In genomic region chr4:138429778-138430177, GRCm38 (mm10) we compare ENCODE assay signal across 7 mouse cellular contexts. TPM values are rescaled to one million over a fixed set of nuclear protein-coding genes. Genes with fewer than 3 reads are reported as not detected.
DNase-seq lines count a peak whose midpoint lies in the region; ATAC-seq lines count a peak whose summit lies in the region.

No protein-coding gene starts in this region.

- H3K27me3 ChIP-seq in hindbrain, embryonic 14.5 days (ENCODE audit: control insufficient read depth, insufficient read depth, low read length): peaks cover 9% of the 10 kb centered on the region; the same call in 1 of the 2 replicates
- H3K27me3 ChIP-seq in hindbrain, embryonic 16.5 days (replicated peaks; ENCODE audit: control insufficient read depth, insufficient read depth, low read length): no peaks in the 10 kb centered on the region

- WGBS in hindbrain, embryonic 14.5 days: 41% methylated on average over 3 of the region's 3 CpGs
- WGBS in hindbrain, embryonic 16.5 days: 43% methylated on average over 3 of the region's 3 CpGs

- no peaks in the 10 kb centered on the region for H3K4me1 ChIP-seq in hindbrain, embryonic 14.5 days (replicated peaks; ENCODE audit: control insufficient read depth, insufficient read depth, low read length)
- peaks cover 3% of the 10 kb centered on the region; the same call in 1 of the 2 replicates for H3K4me1 ChIP-seq in hindbrain, embryonic 16.5 days (ENCODE audit: control insufficient read depth, insufficient read depth, low read depth, low read length)

- no peak overlapping the region for H3K9ac ChIP-seq in hindbrain, embryonic 14.5 days
- H3K9ac ChIP-seq in hindbrain, embryonic 16.5 days (ENCODE audit: low read depth, low read length): no peak overlapping the region

- no peak overlapping the region for H3K4me2 ChIP-seq in hindbrain, embryonic 14.5 days (replicated peaks)
- no peak overlapping the region for H3K4me2 ChIP-seq in hindbrain, embryonic 16.5 days (ENCODE audit: low read length)

- no peaks in the 10 kb centered on the region for H3K9me3 ChIP-seq in hindbrain, embryonic 14.5 days (ENCODE audit: control insufficient read depth, low read length)
- no peaks in the 10 kb centered on the region for H3K9me3 ChIP-seq in hindbrain, embryonic 16.5 days (ENCODE audit: control insufficient read depth, low read length)

- no peak overlapping the region for H3K27ac ChIP-seq in hindbrain, embryonic 14.5 days
- H3K27ac ChIP-seq in hindbrain, embryonic 16.5 days (ENCODE audit: low read depth, low read length): no peak overlapping the region

- no peaks in the 10 kb centered on the region for H3K36me3 ChIP-seq in hindbrain, embryonic 14.5 days (replicated peaks; ENCODE audit: control insufficient read depth, insufficient read depth)
- no peaks in the 10 kb centered on the region for H3K36me3 ChIP-seq in hindbrain, embryonic 16.5 days (ENCODE audit: control insufficient read depth, insufficient read depth, low read length)

- no peak for ATAC-seq in hindbrain, embryonic 14.5 days (ENCODE audit: low FRiP score)
- no peak for ATAC-seq in hindbrain, embryonic 16.5 days

- H3K4me3 ChIP-seq in hindbrain, embryonic 14.5 days (replicated peaks; ENCODE audit: low read length): no peak overlapping the region
- H3K4me3 ChIP-seq in hindbrain, embryonic 16.5 days (ENCODE audit: low read length): no peak overlapping the region

- DNase-seq in hindbrain, embryonic 14.5 days (ENCODE audit: low spot score): peak; percentile 62
- peak; percentile 29 for DNase-seq in urinary bladder, postnatal 14 days (ENCODE audit: low spot score)
- no peak for DNase-seq in urinary bladder, adult 18-20 months (ENCODE audit: low spot score in 2 of 2)
- peak; percentile 76 for DNase-seq in kidney, postnatal 10 days
- peak; percentile 75 for DNase-seq in thymus, postnatal 4 days
- DNase-seq in neural tube, embryonic 10.5 days (ENCODE audit: extremely low spot score, low spot score): no peak

RNA-seq across cellular contexts. Expression of gene Mul1, which starts 4.7 kb away (rescaled TPM):
- 18.5 and 23.1 TPM in 2 replicates for polyA plus RNA-seq in hindbrain, embryonic 14.5 days (2014; fragmentation: Nextera tagmentation; extraction: Ambion mirVana)
- 21.6 and 23.7 TPM in 2 replicates for polyA plus RNA-seq in hindbrain, embryonic 16.5 days (2015; fragmentation: Nextera tagmentation; extraction: Ambion mirVana)

RNA-seq across cellular contexts. Expression of gene Camk2n1, which starts 24.3 kb away (rescaled TPM):
- polyA plus RNA-seq in hindbrain, embryonic 14.5 days (2014; fragmentation: Nextera tagmentation; extraction: Ambion mirVana): 17.1 and 17.2 TPM in 2 replicates
- polyA plus RNA-seq in hindbrain, embryonic 16.5 days (2015; fragmentation: Nextera tagmentation; extraction: Ambion mirVana): 15.5 and 16.7 TPM in 2 replicates

RNA-seq across cellular contexts. Expression of gene Fam43b, which starts 33.5 kb away (rescaled TPM):
- 8.8 and 13.6 TPM in 2 replicates for polyA plus RNA-seq in hindbrain, embryonic 14.5 days (2014; fragmentation: Nextera tagmentation; extraction: Ambion mirVana)
- 16.6 and 17.3 TPM in 2 replicates for polyA plus RNA-seq in hindbrain, embryonic 16.5 days (2015; fragmentation: Nextera tagmentation; extraction: Ambion mirVana)

Comparison
In these comparisons a context has a peak if more than half of its experiments do, and no peak if none do; other contexts are left out.
1. DNase-seq: peak in hindbrain, embryonic 14.5 days (single experiment), urinary bladder, postnatal 14 days (single experiment), kidney, postnatal 10 days (single experiment) and thymus, postnatal 4 days (single experiment); none in urinary bladder, adult 18-20 months (0 of 2) and neural tube, embryonic 10.5 days (single experiment).